Mouse (Mus musculus) neural tube, embryonic 14.5 days (tissue): ENCODE measurements around the gene Srsf3. TPM values are rescaled to one million over a fixed set of nuclear protein-coding genes. Genes with fewer than 3 reads are reported as not detected.
"Not testable (repeated sequence)": the region's sequence is repeated elsewhere in the genome, so short reads cannot be mapped to it uniquely, and the experiment has no call there.

Source experiments
- ATAC-seq: fragments of 200-750 bp; cut with Nextera tagmentation; 2 replicates; pipeline ENCODE4 v1.8.0; 2017; ENCODE audit warnings: low read depth, mild to moderate bottlenecking, moderate TSS enrichment, moderate library complexity
- H3K27ac ChIP-seq: fragments of 300-500 bp; sonication (generic); 2 replicates; pipeline ENCODE4 v1.5.1; 2014; ENCODE audit warnings: low read depth, mild to moderate bottlenecking, control low read depth, low read length, moderate library complexity, mixed read lengths
- H3K27me3 ChIP-seq: fragments of 300-500 bp; sonication (generic); 2 replicates; pipeline ENCODE4 v1.6.1; 2014; ENCODE audit warnings: low read length; ENCODE audit not compliant: control insufficient read depth, insufficient read depth
- H3K36me3 ChIP-seq: fragments of 300-500 bp; sonication (generic); 2 replicates; pipeline ENCODE4 v1.6.1; 2014; ENCODE audit warnings: low read length, mixed read lengths; ENCODE audit not compliant: control insufficient read depth, insufficient read depth
- H3K4me1 ChIP-seq: fragments of 300-500 bp; sonication (generic); 2 replicates; pipeline ENCODE4 v1.6.1; 2014; ENCODE audit warnings: low read length; ENCODE audit not compliant: control insufficient read depth, insufficient read depth
- H3K4me2 ChIP-seq: fragments of 300-500 bp; sonication (generic); 2 replicates; pipeline ENCODE4 v1.6.1; 2014; ENCODE audit warnings: mild to moderate bottlenecking, low read depth, low read length, control low read depth
- H3K4me3 ChIP-seq: fragments of 300-500 bp; sonication (generic); 2 replicates; pipeline ENCODE4 v1.5.1; 2014; ENCODE audit warnings: low read depth, low read length, control low read depth, mixed read lengths
- H3K9ac ChIP-seq: fragments of 300-500 bp; sonication (generic); replicated peaks from 2 replicates; pipeline ENCODE4 v1.6.1; 2014; ENCODE audit warnings: low read depth, mild to moderate bottlenecking, control low read depth, low read length, mixed read lengths
- H3K9me3 ChIP-seq: fragments of 300-500 bp; sonication (generic); 2 replicates; pipeline ENCODE4 v1.6.1; 2016; ENCODE audit warnings: low read length; ENCODE audit not compliant: control insufficient read depth
- WGBS: fragments of 180-500 bp; shearing (Covaris S2); extraction: QIAGEN DNeasy Blood & Tissue Kit; methylation state at CpG from one replicate; pipeline ENCODE4 v1.1.7; 2014; 5-methylcytosine and 5-hydroxymethylcytosine counted together
- polyA plus RNA-seq: library from polyadenylated mRNA; unstranded; fragments of >200 nt; fragmentation: Nextera tagmentation; extraction: Ambion mirVana; gene quantifications from 2 replicates; pipeline ENCODE4 v1.2.1, GENCODE M21; 2014

Srsf3 gene
- polyA plus RNA-seq, 1 experiment from 2014 or later: 423 TPM

DNA sequence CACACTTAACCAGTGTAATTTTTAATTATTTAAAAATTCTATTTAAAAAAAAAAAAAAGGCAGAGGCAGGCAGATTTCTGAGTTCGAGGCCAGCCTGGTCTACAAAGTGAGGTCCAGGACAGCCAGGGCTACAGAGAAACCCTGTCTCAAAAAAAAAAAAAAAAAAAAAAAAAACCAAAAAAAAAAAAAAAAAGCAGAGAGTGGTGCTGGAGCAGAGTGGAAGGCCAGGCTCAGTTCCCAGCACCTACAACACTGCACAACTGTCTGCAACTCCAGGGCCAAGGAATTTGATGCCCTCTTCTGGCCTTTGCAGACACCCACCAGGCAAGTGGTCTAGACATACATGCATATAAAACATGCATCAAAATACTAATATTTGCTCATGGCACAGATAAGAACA, 39.4 kb upstream of the Srsf3 start:
- H3K27ac ChIP-seq, H3K27me3 ChIP-seq, H3K9me3 ChIP-seq, H3K4me3 ChIP-seq, H3K4me2 ChIP-seq, H3K4me1 ChIP-seq, H3K9ac ChIP-seq, ATAC-seq: not testable (repeated sequence)
- 95% methylated on average over 1 of the region's 1 CpGs for WGBS
- peaks cover 37% of the 10 kb centered on the region for H3K36me3 ChIP-seq

DNA sequence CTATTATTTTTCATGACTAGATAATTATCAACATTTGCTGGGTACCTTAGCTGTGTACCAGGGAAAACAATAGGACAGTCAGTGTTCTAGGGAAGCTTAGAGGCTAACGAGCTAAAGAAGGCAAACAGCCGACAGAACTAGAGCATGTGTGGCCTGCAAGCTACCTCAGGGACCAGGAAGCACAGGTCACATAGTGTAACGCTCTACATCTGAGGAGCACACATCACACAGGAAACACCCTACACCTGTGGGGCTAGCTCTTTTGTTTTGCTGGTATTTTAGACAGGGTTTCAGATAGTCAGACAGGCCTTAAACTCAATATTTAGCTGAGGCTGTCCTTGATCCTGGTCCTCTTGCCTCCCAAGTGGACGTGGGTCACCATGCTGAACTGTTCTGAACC, 37.8 kb upstream of the Srsf3 start:
- peaks cover 36% of the 10 kb centered on the region for H3K36me3 ChIP-seq
- WGBS: 90% methylated on average over 4 of the region's 4 CpGs

DNA sequence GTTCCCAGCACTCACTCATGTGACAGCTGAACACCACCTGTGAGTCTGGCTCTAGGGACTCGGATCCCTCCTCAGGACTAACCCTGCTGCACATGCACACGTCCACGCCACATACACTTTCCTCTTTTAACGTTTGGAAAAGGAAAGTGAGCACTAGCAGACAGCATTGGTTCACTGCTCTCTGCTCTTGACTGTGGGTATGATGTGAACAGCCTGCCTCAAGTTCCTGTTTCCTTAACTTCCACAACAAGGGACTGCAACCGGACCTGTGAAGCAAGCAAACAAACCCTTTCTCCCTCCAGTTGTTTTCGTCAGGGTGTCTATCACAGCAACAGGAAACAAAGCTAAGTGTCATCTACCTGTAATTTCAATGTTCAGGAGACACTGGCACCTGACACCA, 32.0 kb upstream of the Srsf3 start:
- ATAC-seq: no peak
- Histone ChIP-seq H3K9me3 (no peaks in the 10 kb centered on the region), H3K4me2 (no peak overlapping the region), H3K4me3 (no peak overlapping the region), H3K27me3 (no peaks in the 10 kb centered on the region), H3K9ac (no peak overlapping the region), H3K36me3 (peaks cover 29% of the 10 kb centered on the region), H3K4me1 (peaks cover 8% of the 10 kb centered on the region), H3K27ac (no peak overlapping the region)
- 88% methylated on average over 6 of the region's 6 CpGs for WGBS

More for the DNA sequence above, 37.8 kb upstream of the Srsf3 start:
- Histone ChIP-seq H3K4me2 (no peak overlapping the region), H3K9ac (no peak overlapping the region), H3K27me3 (no peaks in the 10 kb centered on the region), H3K4me3 (no peak overlapping the region), H3K9me3 (no peaks in the 10 kb centered on the region), H3K4me1 (no peaks in the 10 kb centered on the region), H3K27ac (no peak overlapping the region)
- no peak for ATAC-seq

DNA sequence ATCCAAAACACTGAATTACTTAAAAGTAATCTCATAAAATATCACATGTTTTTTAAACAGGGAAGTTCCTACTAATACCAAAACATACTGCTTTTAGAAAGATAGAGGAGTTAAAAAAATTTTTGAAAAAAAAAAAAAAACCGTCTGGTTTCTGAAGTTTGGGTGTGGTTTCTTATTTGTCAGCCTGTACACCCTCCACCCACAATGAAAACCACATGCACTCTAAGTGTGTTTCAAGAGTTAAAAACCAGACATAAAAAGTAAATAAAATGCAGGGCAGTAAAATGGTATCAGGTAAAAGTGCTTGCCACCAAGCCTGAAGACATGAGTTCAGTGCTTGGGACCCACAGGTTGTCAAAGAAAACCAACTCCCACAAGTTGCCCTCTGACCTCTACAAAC, 28.7 kb upstream of the Srsf3 start:
- H3K4me2 ChIP-seq: no peak overlapping the region
- no peak overlapping the region for H3K4me3 ChIP-seq
- WGBS: 92% methylated on average over 1 of the region's 1 CpGs
- H3K4me1 ChIP-seq: peaks cover 18% of the 10 kb centered on the region
- H3K27me3 ChIP-seq: no peaks in the 10 kb centered on the region
- H3K27ac ChIP-seq: no peak overlapping the region
- ATAC-seq: no peak
- no peak overlapping the region for H3K9ac ChIP-seq
- no peaks in the 10 kb centered on the region for H3K9me3 ChIP-seq
- H3K36me3 ChIP-seq: peaks cover 13% of the 10 kb centered on the region

DNA sequence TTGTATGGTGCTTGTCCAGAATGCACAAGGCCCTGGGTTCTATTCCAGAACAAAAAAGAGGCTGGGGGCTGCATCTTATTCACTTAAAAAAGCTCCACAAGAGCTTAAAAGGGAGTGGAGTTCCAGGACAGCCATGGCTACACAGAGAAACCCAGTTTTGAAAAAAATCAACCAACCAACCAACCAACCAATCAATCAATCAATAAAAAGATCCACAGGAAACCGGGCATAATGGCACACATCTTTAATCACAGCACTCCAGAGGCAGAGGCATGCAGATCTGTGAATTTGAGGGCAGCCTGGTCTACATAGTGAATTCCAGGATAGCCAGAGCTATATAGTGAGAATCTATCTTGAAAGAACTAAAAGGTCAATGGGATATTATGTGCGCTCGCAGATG, 27.4 kb upstream of the Srsf3 start:
- no peak for ATAC-seq
- H3K27ac ChIP-seq: no peak overlapping the region
- H3K36me3 ChIP-seq: peaks cover 5% of the 10 kb centered on the region; the same call in 1 of the 2 replicates
- H3K4me3 ChIP-seq: no peak overlapping the region
- H3K9ac ChIP-seq: no peak overlapping the region
- no peaks in the 10 kb centered on the region for H3K27me3 ChIP-seq
- H3K4me2 ChIP-seq: peak overlapping the region; percentile 86; the same call in 1 of the 2 replicates
- H3K4me1 ChIP-seq: peaks cover 18% of the 10 kb centered on the region
- 78% methylated on average over 3 of the region's 3 CpGs for WGBS
- H3K9me3 ChIP-seq: no peaks in the 10 kb centered on the region

DNA sequence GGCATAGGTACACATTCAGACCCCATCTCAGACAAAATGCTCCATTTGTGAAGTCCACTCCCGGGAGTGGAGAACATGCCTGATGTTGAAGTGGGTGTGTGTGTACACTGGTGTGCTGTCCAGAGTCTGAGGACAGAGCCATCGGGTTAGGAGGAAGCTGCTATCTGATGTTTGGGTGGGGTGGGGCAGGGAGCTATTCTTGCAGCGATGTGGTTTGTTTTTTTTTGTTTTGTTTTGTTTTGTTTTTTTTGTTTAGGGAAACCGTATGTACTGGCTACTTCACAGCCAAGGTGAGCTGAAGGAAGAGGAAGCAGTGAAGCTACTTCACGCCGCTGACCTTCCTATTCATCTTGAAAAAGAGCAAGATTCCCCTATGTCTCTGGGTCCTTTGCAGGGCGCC, 25.6 kb upstream of the Srsf3 start:
- no peaks in the 10 kb centered on the region for H3K36me3 ChIP-seq
- peak overlapping the region; percentile 97 for H3K9ac ChIP-seq
- H3K27ac ChIP-seq: peak overlapping the region; percentile 91; the same call in 1 of the 2 replicates
- ATAC-seq: no peak
- no peaks in the 10 kb centered on the region for H3K9me3 ChIP-seq
- WGBS: 10% methylated on average over 7 of the region's 7 CpGs
- no peaks in the 10 kb centered on the region for H3K27me3 ChIP-seq
- H3K4me3 ChIP-seq: peak overlapping the region; percentile 95
- H3K4me1 ChIP-seq: peaks cover 18% of the 10 kb centered on the region
- H3K4me2 ChIP-seq: peak overlapping the region; percentile 86

DNA sequence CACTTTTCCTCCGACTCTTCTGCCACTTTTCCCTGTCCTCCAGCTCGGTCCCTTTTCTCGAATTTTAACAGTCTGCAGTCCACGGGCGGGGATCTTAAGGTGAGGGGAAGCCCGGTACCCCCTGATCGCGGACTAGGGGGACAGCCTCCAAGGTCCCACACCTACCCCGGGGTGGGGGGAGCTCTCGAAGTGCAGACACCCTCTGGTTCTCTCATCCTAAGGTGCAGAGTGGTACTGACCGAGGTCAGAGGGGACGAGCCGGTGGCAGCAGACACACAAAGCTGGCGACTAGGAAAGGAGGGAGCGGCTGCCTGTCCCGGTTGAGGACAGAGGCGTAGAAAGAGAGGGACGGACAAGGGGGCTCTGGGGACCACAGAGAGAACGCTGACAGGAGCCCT, 25.2 kb upstream of the Srsf3 start:
- peak overlapping the region; percentile 91 for H3K27ac ChIP-seq
- no peaks in the 10 kb centered on the region for H3K27me3 ChIP-seq
- H3K36me3 ChIP-seq: no peaks in the 10 kb centered on the region
- peak overlapping the region; percentile 97 for H3K9ac ChIP-seq
- H3K4me1 ChIP-seq: peaks cover 18% of the 10 kb centered on the region
- H3K4me3 ChIP-seq: peak overlapping the region; percentile 95
- H3K4me2 ChIP-seq: peak overlapping the region; percentile 86
- no peak; the same call in 1 of the 2 replicates for ATAC-seq
- 2% methylated on average over 19 of the region's 19 CpGs for WGBS
- no peaks in the 10 kb centered on the region for H3K9me3 ChIP-seq

DNA sequence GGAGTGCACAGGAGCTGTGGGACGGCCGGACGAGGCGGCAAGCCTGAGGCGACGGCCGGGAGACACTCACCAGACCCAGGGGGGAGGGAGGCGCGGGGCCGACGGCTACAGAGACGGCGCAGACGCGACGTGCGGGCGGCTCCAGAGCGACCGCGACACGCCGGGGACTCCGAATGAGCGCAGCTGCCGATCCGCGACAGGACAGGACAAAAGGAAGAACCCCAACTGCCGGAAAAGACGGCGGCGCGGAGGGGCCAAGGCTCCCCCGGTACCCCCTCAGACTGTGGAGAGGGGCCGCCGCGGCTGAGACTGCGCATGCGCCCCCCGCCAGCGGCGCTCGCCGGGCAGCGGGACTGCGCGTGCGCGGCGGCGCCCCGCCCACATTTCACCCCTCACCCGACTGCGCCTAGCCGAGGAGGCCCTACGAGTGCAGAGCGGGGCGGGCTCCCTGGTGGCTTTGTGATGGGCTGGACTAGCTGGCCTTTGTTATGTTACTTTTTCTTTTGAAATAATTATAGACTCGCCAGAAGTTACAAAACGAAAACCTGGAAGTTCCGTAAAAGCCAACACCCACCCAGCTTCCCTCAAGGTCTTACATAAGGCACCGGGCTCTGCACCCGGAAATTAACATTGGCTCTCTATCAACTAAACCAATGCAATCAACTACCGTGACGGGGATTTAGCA, 24.6 kb upstream of the Srsf3 start, which contains the start of gene Stk38:
Gene Stk38, minus strand, starts transcription at position 355 of the 685 bp plus-strand sequence.
- H3K36me3 ChIP-seq: no peaks in the 10 kb centered on the region
- ATAC-seq: peak; percentile 90

DNA sequence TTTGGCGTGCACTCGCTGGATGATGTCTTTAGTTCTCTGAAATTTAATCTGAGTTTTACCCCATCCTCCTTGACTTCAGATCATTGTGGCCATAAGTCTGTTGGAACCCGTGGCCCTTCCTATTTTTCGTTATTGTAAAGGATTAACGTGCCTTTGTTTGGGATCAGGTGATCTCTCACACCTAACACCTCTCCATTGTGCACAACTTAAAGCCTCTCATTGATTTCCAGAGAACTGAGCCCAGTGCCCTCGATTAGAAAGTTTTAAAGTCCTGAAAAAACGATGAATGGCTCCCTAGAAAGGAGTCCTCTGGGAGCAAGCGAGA, 24.1 kb upstream of the Srsf3 start:
- H3K27ac ChIP-seq: peak overlapping the region; percentile 91; the same call in 1 of the 2 replicates
- H3K4me1 ChIP-seq: peaks cover 18% of the 10 kb centered on the region
- H3K4me2 ChIP-seq: peak overlapping the region; percentile 44
- H3K27me3 ChIP-seq: no peaks in the 10 kb centered on the region
- H3K9ac ChIP-seq: 0 out of 2 replicates have a peak overlapping the region, but pooled peaks have one; percentile 97
- H3K36me3 ChIP-seq: no peaks in the 10 kb centered on the region
- WGBS: 15% methylated on average over 8 of the region's 8 CpGs
- no peaks in the 10 kb centered on the region for H3K9me3 ChIP-seq
- H3K4me3 ChIP-seq: peak overlapping the region; percentile 95
- no peak for ATAC-seq

More for the DNA sequence above, 24.6 kb upstream of the Srsf3 start, which contains the start of gene Stk38:
- Histone ChIP-seq H3K4me3 (peak within 1 kb of the TSS; percentile 95), H3K9ac (peak within 1 kb of the TSS; percentile 97), H3K9me3 (no peaks in the 10 kb centered on the region), H3K4me2 (peak within 1 kb of the TSS; percentile 86), H3K27ac (peak within 1 kb of the TSS; percentile 91), H3K27me3 (no peaks in the 10 kb centered on the region), H3K4me1 (peaks cover 18% of the 10 kb centered on the region)
- under 1% methylated on average over 64 of the region's 65 CpGs for WGBS
